Mouse (Mus musculus) bone marrow, adult 2 months (tissue): ENCODE data around the gene Auts2.

Experiments
- CTCF ChIP-seq: fragments of 200-500 bp; IDR thresholded peaks from 2 replicates; pipeline ENCODE4 v1.5.1; 2011; ENCODE audit warnings: low read length, control low read depth; ENCODE audit not compliant: control insufficient read depth, insufficient read depth
- POLR2A ChIP-seq: fragments of 200-500 bp; IDR thresholded peaks from 2 replicates; pipeline ENCODE4 v1.6.1; 2011; ENCODE audit warnings: low read depth, mild to moderate bottlenecking, control low read depth, low read length, borderline replicate concordance; ENCODE audit not compliant: control insufficient read depth

DNA sequence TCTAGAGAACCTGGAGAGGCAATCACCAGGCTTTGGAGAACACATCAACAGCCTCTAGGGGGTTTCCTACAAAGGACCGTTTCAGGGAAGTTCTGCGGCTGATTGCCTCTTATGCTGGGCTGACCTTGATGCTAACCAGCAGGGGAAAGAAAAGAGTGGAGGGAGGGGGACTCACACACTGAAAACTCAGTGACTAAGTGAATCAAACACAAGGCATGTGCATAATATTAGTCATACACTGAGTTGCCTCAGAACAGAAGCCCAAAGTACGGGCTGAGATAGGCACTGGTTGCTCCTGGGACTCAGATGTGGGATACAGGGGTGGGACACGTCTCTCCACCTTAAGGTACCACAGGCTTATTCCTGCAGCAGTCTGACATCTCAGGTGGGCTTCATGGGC, 667.2 kb downstream of the Auts2 start:
- TF ChIP-seq CTCF (no peak), POLR2A (no peak)
